Mouse (Mus musculus): ENCODE data around the gene Csnk1e. TPM values are rescaled to one million over a fixed set of nuclear protein-coding genes. Genes with fewer than 3 reads are reported as not detected.

Csnk1e gene
- polyA plus RNA-seq, 1 experiment from 2014 or later = 58.0 TPM

- WGBS = 74% methylated on average over 10 of the region's 10 CpGs
- no peak overlapping the region for H3K27ac ChIP-seq (ENCODE audit: low read length)
- no peak overlapping the region for H3K9ac ChIP-seq (ENCODE audit: low read length)
Measured at GRCm38 (mm10) chr15:79430461-79431000, 24.8 kb downstream of the Csnk1e start.

GRCm38 (mm10) chr15:79429994-79430393 is 25.4 kb downstream of the Csnk1e start:
- H3K4me2 ChIP-seq (ENCODE audit: low read depth, low read length) = no peak overlapping the region
- no peak overlapping the region for H3K4me3 ChIP-seq (ENCODE audit: low read length)
- H3K36me3 ChIP-seq (ENCODE audit: control insufficient read depth, insufficient read depth, low read length) = peaks cover 42% of the 10 kb centered on the region
- H3K27me3 ChIP-seq (ENCODE audit: control insufficient read depth, insufficient read depth, low read depth, low read length) = no peaks in the 10 kb centered on the region
- H3K9ac ChIP-seq (ENCODE audit: low read length) = no peak overlapping the region
- peaks cover 24% of the 10 kb centered on the region for H3K4me1 ChIP-seq (replicated peaks; ENCODE audit: control insufficient read depth, insufficient read depth, low read length)
- 86% methylated on average over 6 of the region's 9 CpGs for WGBS
- no peak overlapping the region for H3K27ac ChIP-seq (ENCODE audit: low read length)
- no peak for ATAC-seq (ENCODE audit: low read depth)
- no peaks in the 10 kb centered on the region for H3K9me3 ChIP-seq (ENCODE audit: control insufficient read depth, low read length)

More at GRCm38 (mm10) chr15:79430461-79431000, 24.8 kb downstream of the Csnk1e start:
- no peak for ATAC-seq (ENCODE audit: low read depth)
- Histone ChIP-seq H3K4me1 (replicated peaks; ENCODE audit: control insufficient read depth, insufficient read depth, low read length) (peaks cover 30% of the 10 kb centered on the region), H3K27me3 (ENCODE audit: control insufficient read depth, insufficient read depth, low read depth, low read length) (no peaks in the 10 kb centered on the region), H3K36me3 (ENCODE audit: control insufficient read depth, insufficient read depth, low read length) (peaks cover 36% of the 10 kb centered on the region), H3K4me3 (ENCODE audit: low read length) (no peak overlapping the region), H3K4me2 (ENCODE audit: low read depth, low read length) (no peak overlapping the region), H3K9me3 (ENCODE audit: control insufficient read depth, low read length) (no peaks in the 10 kb centered on the region)

- no peak overlapping the region for H3K4me2 ChIP-seq (ENCODE audit: low read depth, low read length)
- H3K9ac ChIP-seq (ENCODE audit: low read length) = no peak overlapping the region
Measured at GRCm38 (mm10) chr15:79429527-79429926, 25.8 kb downstream of the Csnk1e start.

DNA sequence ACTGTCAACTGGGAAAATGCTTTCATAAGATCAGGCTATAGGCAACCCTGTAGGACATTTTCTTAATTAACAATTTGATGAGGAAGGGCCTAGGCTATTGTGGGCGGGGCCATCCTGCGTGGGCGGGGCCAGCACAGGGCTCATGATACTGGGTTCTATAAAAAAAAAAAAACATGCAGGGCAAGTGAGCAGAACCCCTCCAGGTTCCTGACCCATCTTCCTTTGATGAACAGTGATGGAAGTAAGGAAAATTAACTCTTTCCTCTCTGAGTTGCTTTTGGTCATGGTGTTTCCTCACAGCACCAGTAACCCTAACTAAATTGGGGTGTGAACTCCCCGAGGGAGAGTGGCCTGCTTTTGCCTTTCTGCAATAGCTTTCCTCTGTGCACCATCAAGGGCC is 26.8 kb downstream of the Csnk1e start:
- Histone ChIP-seq H3K27me3 (ENCODE audit: control insufficient read depth, insufficient read depth, low read depth, low read length) (no peaks in the 10 kb centered on the region), H3K9me3 (ENCODE audit: control insufficient read depth, low read length) (no peaks in the 10 kb centered on the region), H3K9ac (ENCODE audit: low read length) (no peak overlapping the region), H3K4me2 (ENCODE audit: low read depth, low read length) (no peak overlapping the region), H3K27ac (ENCODE audit: low read length) (no peak overlapping the region), H3K4me1 (replicated peaks; ENCODE audit: control insufficient read depth, insufficient read depth, low read length) (peaks cover 20% of the 10 kb centered on the region), H3K4me3 (ENCODE audit: low read length) (no peak overlapping the region), H3K36me3 (ENCODE audit: control insufficient read depth, insufficient read depth, low read length) (peaks cover 56% of the 10 kb centered on the region)
- ATAC-seq (ENCODE audit: low read depth) = no peak
- WGBS = 80% methylated on average over 4 of the region's 4 CpGs

More at GRCm38 (mm10) chr15:79429527-79429926, 25.8 kb downstream of the Csnk1e start:
- no peaks in the 10 kb centered on the region for H3K9me3 ChIP-seq (ENCODE audit: control insufficient read depth, low read length)
- H3K27ac ChIP-seq (ENCODE audit: low read length) = no peak overlapping the region
- no peak for ATAC-seq (ENCODE audit: low read depth)
- H3K4me3 ChIP-seq (ENCODE audit: low read length) = no peak overlapping the region
- peaks cover 20% of the 10 kb centered on the region for H3K4me1 ChIP-seq (replicated peaks; ENCODE audit: control insufficient read depth, insufficient read depth, low read length)
- no peaks in the 10 kb centered on the region for H3K27me3 ChIP-seq (ENCODE audit: control insufficient read depth, insufficient read depth, low read depth, low read length)
- WGBS = 74% methylated on average over 12 of the region's 12 CpGs
- H3K36me3 ChIP-seq (ENCODE audit: control insufficient read depth, insufficient read depth, low read length) = peaks cover 47% of the 10 kb centered on the region

DNA sequence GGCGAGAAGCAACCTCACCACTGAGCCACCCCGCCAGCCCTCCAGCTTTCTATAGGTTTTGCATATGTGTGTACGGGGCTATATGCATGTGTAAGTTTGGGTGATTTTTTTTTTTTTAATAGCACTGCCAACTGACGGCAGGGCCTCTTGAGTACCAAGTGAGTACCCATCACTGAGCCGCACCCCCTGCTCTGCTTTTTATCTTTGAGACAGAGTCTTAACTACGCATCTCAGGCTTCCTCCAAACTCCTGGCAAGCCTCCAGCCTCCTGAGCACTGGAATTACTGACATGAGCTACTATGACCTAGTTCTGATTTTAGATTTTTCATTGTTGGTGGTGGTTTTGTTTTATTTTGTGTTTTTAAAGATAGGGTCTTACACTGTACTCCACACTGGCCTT is 27.9 kb downstream of the Csnk1e start:
- Histone ChIP-seq H3K36me3 (ENCODE audit: control insufficient read depth, insufficient read depth, low read length) (peaks cover 64% of the 10 kb centered on the region), H3K27ac (ENCODE audit: low read length) (no peak overlapping the region), H3K4me3 (ENCODE audit: low read length) (no peak overlapping the region), H3K27me3 (ENCODE audit: control insufficient read depth, insufficient read depth, low read depth, low read length) (no peaks in the 10 kb centered on the region), H3K9me3 (ENCODE audit: control insufficient read depth, low read length) (no peaks in the 10 kb centered on the region), H3K9ac (ENCODE audit: low read length) (no peak overlapping the region), H3K4me2 (ENCODE audit: low read depth, low read length) (no peak overlapping the region), H3K4me1 (replicated peaks; ENCODE audit: control insufficient read depth, insufficient read depth, low read length) (peaks cover 9% of the 10 kb centered on the region)
- 66% methylated on average over 6 of the region's 6 CpGs for WGBS
- ATAC-seq (ENCODE audit: low read depth) = no peak

DNA sequence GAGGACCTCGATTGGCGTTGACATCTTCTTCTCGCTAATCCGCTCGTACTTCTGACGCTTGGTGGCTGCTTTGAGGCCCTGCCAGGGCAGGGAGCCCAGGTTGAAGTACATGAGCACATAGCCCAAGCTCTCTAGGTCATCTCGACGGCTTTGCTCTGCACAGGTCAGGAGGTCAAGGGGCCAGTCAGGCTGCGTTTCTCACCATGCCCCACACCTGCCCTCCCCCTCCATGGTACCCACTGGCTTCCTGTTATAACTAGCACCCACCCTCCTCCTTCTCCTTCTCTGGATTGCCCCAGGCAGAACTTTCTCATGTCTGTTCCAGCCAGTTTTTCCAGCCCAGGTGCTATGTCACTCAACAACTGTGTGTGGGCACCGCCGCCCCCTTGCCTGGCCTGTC is 29.9 kb downstream of the Csnk1e start:
- 59% methylated on average over 11 of the region's 11 CpGs for WGBS
- Histone ChIP-seq H3K9me3 (ENCODE audit: control insufficient read depth, low read length) (no peaks in the 10 kb centered on the region), H3K4me1 (replicated peaks; ENCODE audit: control insufficient read depth, insufficient read depth, low read length) (no peaks in the 10 kb centered on the region; the same call in 1 of the 2 replicates), H3K9ac (ENCODE audit: low read length) (no peak overlapping the region), H3K4me3 (ENCODE audit: low read length) (no peak overlapping the region), H3K4me2 (ENCODE audit: low read depth, low read length) (no peak overlapping the region), H3K27me3 (ENCODE audit: control insufficient read depth, insufficient read depth, low read depth, low read length) (no peaks in the 10 kb centered on the region), H3K27ac (ENCODE audit: low read length) (no peak overlapping the region), H3K36me3 (ENCODE audit: control insufficient read depth, insufficient read depth, low read length) (peaks cover 75% of the 10 kb centered on the region)
- ATAC-seq (ENCODE audit: low read depth) = peak; percentile 7; the same call in 1 of the 2 replicates

DNA sequence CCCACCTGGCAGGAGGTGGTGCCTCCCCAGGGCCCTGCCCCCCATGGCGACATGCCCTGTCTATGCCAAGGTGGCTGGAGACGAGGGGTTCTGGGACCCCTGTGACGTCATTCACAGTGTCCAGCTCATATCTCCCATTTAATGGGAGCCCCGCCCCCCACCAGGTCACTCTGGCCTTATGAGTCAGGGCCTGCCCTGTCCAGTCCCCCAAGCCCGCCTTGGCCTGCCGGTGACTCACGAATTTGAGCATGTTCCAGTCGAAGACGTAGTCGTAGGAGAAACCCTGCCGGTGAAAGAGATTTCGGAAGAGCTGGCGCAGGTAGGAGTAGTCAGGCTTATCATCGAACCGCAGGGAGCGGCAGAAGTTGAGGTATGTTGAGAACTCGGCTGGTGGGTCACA is 30.8 kb downstream of the Csnk1e start:
- 88% methylated on average over 17 of the region's 17 CpGs for WGBS
- Histone ChIP-seq H3K9ac (ENCODE audit: low read length) (no peak overlapping the region), H3K4me2 (ENCODE audit: low read depth, low read length) (no peak overlapping the region), H3K27ac (ENCODE audit: low read length) (no peak overlapping the region), H3K27me3 (ENCODE audit: control insufficient read depth, insufficient read depth, low read depth, low read length) (no peaks in the 10 kb centered on the region), H3K4me3 (ENCODE audit: low read length) (no peak overlapping the region), H3K9me3 (ENCODE audit: control insufficient read depth, low read length) (no peaks in the 10 kb centered on the region), H3K4me1 (replicated peaks; ENCODE audit: control insufficient read depth, insufficient read depth, low read length) (no peaks in the 10 kb centered on the region; the same call in 1 of the 2 replicates), H3K36me3 (ENCODE audit: control insufficient read depth, insufficient read depth, low read length) (peaks cover 79% of the 10 kb centered on the region)
- no peak for ATAC-seq (ENCODE audit: low read depth)

- Histone ChIP-seq H3K4me2 (ENCODE audit: low read depth, low read length) (no peak overlapping the region), H3K9ac (ENCODE audit: low read length) (no peak overlapping the region), H3K4me1 (replicated peaks; ENCODE audit: control insufficient read depth, insufficient read depth, low read length) (no peaks in the 10 kb centered on the region; the same call in 1 of the 2 replicates), H3K27me3 (ENCODE audit: control insufficient read depth, insufficient read depth, low read depth, low read length) (no peaks in the 10 kb centered on the region), H3K4me3 (ENCODE audit: low read length) (no peak overlapping the region), H3K36me3 (ENCODE audit: control insufficient read depth, insufficient read depth, low read length) (peaks cover 70% of the 10 kb centered on the region), H3K27ac (ENCODE audit: low read length) (no peak overlapping the region), H3K9me3 (ENCODE audit: control insufficient read depth, low read length) (no peaks in the 10 kb centered on the region)
- ATAC-seq (ENCODE audit: low read depth) = no peak
- 69% methylated on average over 6 of the region's 6 CpGs for WGBS
Measured at GRCm38 (mm10) chr15:79422715-79423243, 32.6 kb downstream of the Csnk1e start.

DNA sequence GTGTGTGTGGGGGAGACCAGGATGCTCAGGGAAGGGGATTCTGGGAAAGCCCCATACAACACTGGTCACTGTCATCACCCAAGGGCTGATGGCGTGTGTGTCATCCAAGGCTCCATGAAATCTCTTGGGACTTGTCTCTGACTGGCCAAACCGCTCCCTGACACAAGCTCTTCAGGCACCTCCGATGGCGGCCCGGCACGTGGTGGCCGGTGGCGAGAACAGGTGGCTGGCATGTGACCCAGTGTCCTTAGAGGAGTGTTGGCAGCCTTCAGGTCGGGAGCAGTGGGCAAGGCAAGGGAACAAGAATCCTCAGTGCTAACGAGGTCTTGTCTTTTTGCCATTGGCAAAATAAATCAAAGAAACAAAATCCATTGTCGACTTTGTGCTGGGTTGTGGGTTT is 36.7 kb downstream of the Csnk1e start:
- ATAC-seq (ENCODE audit: low read depth) = no peak
- no peak overlapping the region for H3K4me2 ChIP-seq (ENCODE audit: low read depth, low read length)
- no peaks in the 10 kb centered on the region for H3K27me3 ChIP-seq (ENCODE audit: control insufficient read depth, insufficient read depth, low read depth, low read length)
- H3K9ac ChIP-seq (ENCODE audit: low read length) = no peak overlapping the region
- H3K4me3 ChIP-seq (ENCODE audit: low read length) = no peak overlapping the region
- no peaks in the 10 kb centered on the region for H3K9me3 ChIP-seq (ENCODE audit: control insufficient read depth, low read length)
- 86% methylated on average over 11 of the region's 11 CpGs for WGBS
- H3K27ac ChIP-seq (ENCODE audit: low read length) = no peak overlapping the region
- no peaks in the 10 kb centered on the region; the same call in 1 of the 2 replicates for H3K4me1 ChIP-seq (replicated peaks; ENCODE audit: control insufficient read depth, insufficient read depth, low read length)
- H3K36me3 ChIP-seq (ENCODE audit: control insufficient read depth, insufficient read depth, low read length) = peaks cover 39% of the 10 kb centered on the region
